Mouse (Mus musculus) lung, adult 2 months (tissue): ENCODE results near the gene Zfp683.

ENCODE experiments used
- CTCF ChIP-seq: fragments of 200-500 bp; IDR thresholded peaks from 2 replicates; pipeline ENCODE4 v1.5.1; 2011; ENCODE audit warnings: mild to moderate bottlenecking, low read length, control low read depth; ENCODE audit not compliant: insufficient read depth
- POLR2A ChIP-seq: fragments of 200-500 bp; IDR thresholded peaks from 2 replicates; pipeline ENCODE4 v1.6.1; 2011; ENCODE audit warnings: low read depth, mild to moderate bottlenecking, control low read depth, low read length, borderline replicate concordance; ENCODE audit errors: extremely low read depth

GRCm38 (mm10) chr4:134097015-134097608, 43.5 kb downstream of the Zfp683 start:
- TF ChIP-seq CTCF (no peak), POLR2A (no peak)
